Mouse (Mus musculus) induced T-regulatory cell, adult 2 months (primary cell): ENCODE results near the gene Dao.

Experiments used
- DNase-seq: peaks from one replicate; pipeline ENCODE4 v3.0.0-alpha.2; 2012; ENCODE audit warnings: low read depth

The Dao gene

GRCm38 (mm10) chr5:113983541-113983940 lies 20.0 kb upstream of the Dao start:
- no peak for DNase-seq

GRCm38 (mm10) chr5:113984025-113984740 lies 19.3 kb upstream of the Dao start:
- DNase-seq, result no peak

GRCm38 (mm10) chr5:113985737-113986136 lies 17.8 kb upstream of the Dao start:
- no peak for DNase-seq

- peak; percentile 16 for DNase-seq
Observed at GRCm38 (mm10) chr5:113986182-113986961, 17.1 kb upstream of the Dao start.

- DNase-seq, result no peak
Observed at GRCm38 (mm10) chr5:113989437-113990024, 14.0 kb upstream of the Dao start.

- DNase-seq, result peak; percentile 34
Observed at GRCm38 (mm10) chr5:113990593-113990992, 12.9 kb upstream of the Dao start.

GRCm38 (mm10) chr5:113991141-113991540 lies 12.4 kb upstream of the Dao start:
- peak; percentile 27 for DNase-seq

- DNase-seq, result peak; percentile 95
Observed at GRCm38 (mm10) chr5:113992339-113992831, 11.1 kb upstream of the Dao start.

- DNase-seq, result peak; percentile 71
Observed at GRCm38 (mm10) chr5:113993031-113993486, 10.4 kb upstream of the Dao start.

GRCm38 (mm10) chr5:113993487-113994465 lies 9.7 kb upstream of the Dao start, which contains the start of gene Ssh1:
Ssh1 (minus strand) TSS chr5:113993894.
- DNase-seq, result peak; percentile 83

- DNase-seq, result no peak
Observed at GRCm38 (mm10) chr5:113996458-113996857, 7.0 kb upstream of the Dao start.

- peak; percentile 48 for DNase-seq
Observed at GRCm38 (mm10) chr5:113999382-113999781, 4.1 kb upstream of the Dao start.

- no peak for DNase-seq
Observed at GRCm38 (mm10) chr5:114004573-114004972, 1.1 kb downstream of the Dao start.

GRCm38 (mm10) chr5:114005100-114005499 lies 1.6 kb downstream of the Dao start:
- DNase-seq, result no peak

- no peak for DNase-seq
Observed at GRCm38 (mm10) chr5:114006974-114007373, 3.5 kb downstream of the Dao start.

GRCm38 (mm10) chr5:114007753-114008453 lies 4.4 kb downstream of the Dao start:
- no peak for DNase-seq

- no peak for DNase-seq
Observed at GRCm38 (mm10) chr5:114009049-114009448, 5.5 kb downstream of the Dao start.

- DNase-seq, result peak; percentile 34
Observed at GRCm38 (mm10) chr5:114015121-114015520, 11.6 kb downstream of the Dao start.

- DNase-seq, result no peak
Observed at GRCm38 (mm10) chr5:114024390-114024789, 20.9 kb downstream of the Dao start.

GRCm38 (mm10) chr5:114024885-114025284 lies 21.4 kb downstream of the Dao start:
- peak; percentile 32 for DNase-seq
